Comparison of ENCODE assay signal across 14 mouse cellular contexts in the genomic region with DNA sequence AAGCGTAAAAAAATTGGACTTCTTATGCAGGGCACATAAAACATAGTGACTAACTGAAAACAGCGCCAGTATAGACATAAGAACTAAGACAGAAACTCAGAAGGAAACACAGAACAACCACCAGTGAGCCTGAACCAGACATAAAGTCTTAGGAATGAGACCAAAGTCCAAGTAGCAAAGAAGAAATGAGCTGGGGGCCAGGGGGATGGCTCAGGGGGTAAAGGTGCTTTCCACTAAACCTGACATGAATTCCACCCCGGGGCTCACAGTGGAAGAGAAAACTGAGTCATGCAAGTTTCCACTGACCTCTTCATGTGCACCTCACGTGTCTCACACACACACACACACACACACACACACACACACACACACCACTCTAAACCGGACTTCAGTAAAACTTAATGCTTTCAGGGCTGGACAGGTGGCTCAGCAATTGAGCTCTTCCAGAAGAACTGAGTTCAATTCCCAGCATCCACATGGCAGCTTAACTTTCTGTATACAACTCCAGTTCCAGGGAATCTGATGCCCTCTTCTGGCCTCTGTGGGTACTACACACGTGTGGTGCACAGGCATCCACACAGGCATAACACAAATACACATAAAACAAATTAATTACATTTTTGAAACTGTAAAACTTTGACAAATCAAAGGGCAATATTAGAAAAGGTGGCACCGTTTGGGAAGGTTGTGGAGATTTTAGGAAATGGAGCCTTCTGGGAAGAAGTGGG. TPM values are rescaled to one million over a fixed set of nuclear protein-coding genes. Genes with fewer than 3 reads are reported as not detected.
A peak's percentile ranks its signal among the peaks of the same experiment; 100 is the strongest.
DNase-seq lines count a peak whose midpoint lies in the region; ATAC-seq and TF ChIP-seq lines count a peak whose summit lies in the region.
"Had no signal": no experiment of that assay in that cellular context is flagged by ENCODE, and none has a peak within 500 bp of the region (broad histone marks: within the 10 kb centered on the region; RNA-seq: fewer than 3 reads in every experiment).

No protein-coding gene starts in this region.

- 96% methylated on average over 7 of the region's 7 CpGs for WGBS in forebrain, postnatal 0 days
- WGBS in forebrain, embryonic 10.5 days: 94% methylated on average over 7 of the region's 7 CpGs
- 77% methylated on average over 7 of the region's 7 CpGs for WGBS in liver, postnatal 0 days (ENCODE audit: insufficient replicate concordance)
- WGBS in liver, embryonic 11.5 days: 89% methylated on average over 7 of the region's 7 CpGs
- WGBS in intestine, postnatal 0 days: 78% methylated on average over 7 of the region's 7 CpGs

- H3K9me3 ChIP-seq in forebrain, postnatal 0 days (ENCODE audit: low read length): no peaks in the 10 kb centered on the region
- H3K9me3 ChIP-seq in forebrain, embryonic 10.5 days: no peaks in the 10 kb centered on the region
- no peaks in the 10 kb centered on the region for H3K9me3 ChIP-seq in liver, postnatal 0 days (ENCODE audit: low read length)
- no peaks in the 10 kb centered on the region for H3K9me3 ChIP-seq in liver, embryonic 11.5 days (ENCODE audit: control insufficient read depth, low read length)
- no peaks in the 10 kb centered on the region for H3K9me3 ChIP-seq in ES-E14 (ENCODE audit: control insufficient read depth, insufficient read depth, low read depth, low read length)
- H3K9me3 ChIP-seq in intestine, postnatal 0 days (ENCODE audit: control insufficient read depth): no peaks in the 10 kb centered on the region
- H3K9me3 ChIP-seq: midbrain, embryonic 13.5 days; stomach, embryonic 15.5 days had no signal

- H3K4me2 ChIP-seq in forebrain, postnatal 0 days (ENCODE audit: low read depth): no peak overlapping the region
- H3K4me2 ChIP-seq in liver, postnatal 0 days (ENCODE audit: low read depth, low read length): no peak overlapping the region
- H3K4me2 ChIP-seq in liver, embryonic 11.5 days: no peak overlapping the region
- no peak overlapping the region for H3K4me2 ChIP-seq in intestine, postnatal 0 days (replicated peaks; ENCODE audit: low read depth)
- H3K4me2 ChIP-seq: midbrain, embryonic 13.5 days; stomach, embryonic 15.5 days had no signal

- no peak overlapping the region for H3K4me3 ChIP-seq in forebrain, postnatal 0 days (ENCODE audit: low read depth, low read length)
- H3K4me3 ChIP-seq in forebrain, embryonic 10.5 days: no peak overlapping the region
- no peak overlapping the region for H3K4me3 ChIP-seq in liver, postnatal 0 days (ENCODE audit: low read depth, low read length)
- H3K4me3 ChIP-seq in liver, embryonic 11.5 days (ENCODE audit: low read depth, low read length): no peak overlapping the region
- H3K4me3 ChIP-seq in ES-E14 (ENCODE audit: insufficient read depth in 1 of 2, low read depth in 1 of 2, low read length in 2 of 2, poor library complexity in 1 of 2, severe bottlenecking in 1 of 2): no peak overlapping the region
- H3K4me3 ChIP-seq in intestine, postnatal 0 days (ENCODE audit: low read depth, low read length): no peak overlapping the region
- H3K4me3 ChIP-seq: midbrain, embryonic 13.5 days; stomach, embryonic 15.5 days had no signal

- H3K27me3 ChIP-seq in forebrain, postnatal 0 days (ENCODE audit: insufficient read depth, low read length): no peaks in the 10 kb centered on the region
- H3K27me3 ChIP-seq in forebrain, embryonic 10.5 days (ENCODE audit: poor library complexity, severe bottlenecking): no peaks in the 10 kb centered on the region
- no peaks in the 10 kb centered on the region for H3K27me3 ChIP-seq in liver, postnatal 0 days (ENCODE audit: insufficient read depth, low read length)
- H3K27me3 ChIP-seq in liver, embryonic 11.5 days (replicated peaks; ENCODE audit: control insufficient read depth, insufficient read depth, low read length): no peaks in the 10 kb centered on the region
- no peaks in the 10 kb centered on the region for H3K27me3 ChIP-seq in intestine, postnatal 0 days (replicated peaks; ENCODE audit: control insufficient read depth, insufficient read depth, low read length)
- H3K27me3 ChIP-seq: midbrain, embryonic 13.5 days; stomach, embryonic 15.5 days had no signal

- intact Hi-C loops in heart, postnatal 36 days (cut with DNase I): loop anchor here (5.0 kb wide), 1 partner anchor 389 kb away; no protein-coding TSS in a partner anchor

- no peaks in the 10 kb centered on the region for H3K4me1 ChIP-seq in forebrain, postnatal 0 days (ENCODE audit: insufficient read depth)
- H3K4me1 ChIP-seq in forebrain, embryonic 10.5 days: peaks cover 12% of the 10 kb centered on the region
- H3K4me1 ChIP-seq in liver, postnatal 0 days (ENCODE audit: insufficient read depth): no peaks in the 10 kb centered on the region; the same call in 1 of the 2 replicates
- peaks cover 6% of the 10 kb centered on the region for H3K4me1 ChIP-seq in liver, embryonic 11.5 days (replicated peaks; ENCODE audit: control insufficient read depth, insufficient read depth, low read length)
- H3K4me1 ChIP-seq in ES-E14 (ENCODE audit: control insufficient read depth in 2 of 2, insufficient read depth in 2 of 2, low read length in 2 of 2, poor library complexity in 1 of 2): peaks cover 0 to 8% of the 10 kb centered on the region in 2 experiments; a peak in 1 of 4 replicates
- H3K4me1 ChIP-seq in intestine, postnatal 0 days (replicated peaks; ENCODE audit: control insufficient read depth, insufficient read depth, low read length): no peaks in the 10 kb centered on the region
- H3K4me1 ChIP-seq: midbrain, embryonic 13.5 days had no signal

- DNase-seq in forebrain, postnatal 0 days: no peak
- no peak for DNase-seq in forebrain, embryonic 10.5 days (ENCODE audit: extremely low spot score, low spot score)
- no peak for DNase-seq in liver, postnatal 0 days
- no peak for DNase-seq in liver, embryonic 11.5 days (ENCODE audit: low spot score)
- no peak for DNase-seq in ES-E14 (ENCODE audit: low read depth, low spot score)
- DNase-seq in heart, postnatal 36 days: no peak
- no peak for DNase-seq in spleen, postnatal 36 days (ENCODE audit: low spot score in 2 of 2)
- DNase-seq: cerebellum, adult 9-11 months; gastrocnemius, postnatal 36 days; lung, postnatal 10 days had no signal

- no peak overlapping the region for H3K9ac ChIP-seq in forebrain, postnatal 0 days
- no peak overlapping the region for H3K9ac ChIP-seq in liver, postnatal 0 days (replicated peaks)
- no peak overlapping the region for H3K9ac ChIP-seq in liver, embryonic 11.5 days (ENCODE audit: low read depth, low read length)
- H3K9ac ChIP-seq in ES-E14 (ENCODE audit: insufficient read depth, low read depth, low read length, poor library complexity, severe bottlenecking): no peak overlapping the region
- no peak overlapping the region for H3K9ac ChIP-seq in intestine, postnatal 0 days (ENCODE audit: low read depth, low read length)
- H3K9ac ChIP-seq: midbrain, embryonic 13.5 days; stomach, embryonic 15.5 days had no signal

- in situ Hi-C loops in ES-E14 (cut with MboI; ENCODE audit: low sequenced_read_pairs in 2 of 2, unreplicated experiment in 2 of 2): loop anchor here in 1 of 2 experiments (10.0 kb wide), 1 partner anchor 387 kb away; no protein-coding TSS in a partner anchor

- 0 out of 2 replicates have a peak, but pooled peaks cover 7% of the 10 kb centered on the region for H3K36me3 ChIP-seq in forebrain, postnatal 0 days (ENCODE audit: insufficient read depth)
- peaks cover 10% of the 10 kb centered on the region for H3K36me3 ChIP-seq in forebrain, embryonic 10.5 days (replicated peaks)
- peaks cover 21% of the 10 kb centered on the region for H3K36me3 ChIP-seq in liver, postnatal 0 days (replicated peaks; ENCODE audit: insufficient read depth, low read length)
- peaks cover 7% of the 10 kb centered on the region for H3K36me3 ChIP-seq in liver, embryonic 11.5 days (ENCODE audit: control insufficient read depth, insufficient read depth, low read length)
- H3K36me3 ChIP-seq in ES-E14 (ENCODE audit: control insufficient read depth, insufficient read depth, low read length, poor library complexity, severe bottlenecking): peaks cover 2% of the 10 kb centered on the region; the same call in 1 of the 2 replicates
- H3K36me3 ChIP-seq in intestine, postnatal 0 days (ENCODE audit: control insufficient read depth, insufficient read depth): peaks cover 20% of the 10 kb centered on the region; the same call in 1 of the 2 replicates

- ATAC-seq in forebrain, postnatal 0 days: no peak
- ATAC-seq in liver, postnatal 0 days: no peak
- no peak for ATAC-seq in liver, embryonic 11.5 days (replicated peaks; ENCODE audit: low FRiP score)
- peak; percentile 83 for ATAC-seq in intestine, postnatal 0 days
- ATAC-seq: midbrain, embryonic 13.5 days had no signal

- H3K27ac ChIP-seq in forebrain, postnatal 0 days (ENCODE audit: low read depth, low read length): no peak overlapping the region
- H3K27ac ChIP-seq in forebrain, embryonic 10.5 days: no peak overlapping the region
- no peak overlapping the region for H3K27ac ChIP-seq in liver, postnatal 0 days (ENCODE audit: low read depth)
- no peak overlapping the region for H3K27ac ChIP-seq in liver, embryonic 11.5 days (ENCODE audit: low read depth, low read length)
- H3K27ac ChIP-seq in ES-E14 (ENCODE audit: insufficient read depth, low read depth, low read length, poor library complexity, severe bottlenecking): no peak overlapping the region
- peak overlapping the region; percentile 36; the same call in 1 of the 2 replicates for H3K27ac ChIP-seq in intestine, postnatal 0 days (ENCODE audit: low read depth, low read length)
- H3K27ac ChIP-seq: midbrain, embryonic 13.5 days; stomach, embryonic 15.5 days had no signal

- no peak for TF ChIP-seq EP300 in liver, postnatal 0 days (IDR thresholded peaks at IDR 0.05; ENCODE audit: low read depth)

- TF ChIP-seq CTCF in forebrain, postnatal 0 days (IDR thresholded peaks at IDR 0.05; ENCODE audit: low read depth): peak; percentile 49
- peak; percentile 57 for TF ChIP-seq CTCF in liver, postnatal 0 days (IDR thresholded peaks at IDR 0.05; ENCODE audit: low read depth)
- TF ChIP-seq CTCF in intestine, postnatal 0 days (IDR thresholded peaks at IDR 0.05; ENCODE audit: low read depth): peak; percentile 69

RNA-seq across cellular contexts. Expression of a gene that starts 23.2 kb away (rescaled TPM):
- 40.6 and 41.4 TPM in 2 replicates for total RNA-seq in forebrain, postnatal 0 days (2014; rRNA removed)
- 55.1 and 57.3 TPM in 2 replicates for polyA plus RNA-seq in forebrain, postnatal 0 days (2015; fragmentation: Nextera tagmentation; extraction: Ambion mirVana)
- polyA plus RNA-seq in forebrain, embryonic 10.5 days (2016; fragmentation: Nextera tagmentation; extraction: Ambion mirVana): 80.8 and 84.0 TPM in 2 replicates
- 30.9 and 31.8 TPM in 2 replicates for polyA plus RNA-seq in liver, postnatal 0 days (2015; fragmentation: Nextera tagmentation; extraction: Ambion mirVana)
- 92.1 and 96.8 TPM in 2 replicates for polyA plus RNA-seq in liver, embryonic 11.5 days (2014; fragmentation: Nextera tagmentation; extraction: Ambion mirVana)
- 20.7 and 30.8 TPM in 2 replicates for total RNA-seq in ES-E14 (2012; rRNA removed)
- 145 and 152 TPM in 2 replicates for polyA plus RNA-seq in intestine, postnatal 0 days (2015; fragmentation: Nextera tagmentation; extraction: Ambion mirVana)
- total RNA-seq in heart, postnatal 36 days (2021): 10 to 100 TPM; 30.9 to 31.1 TPM

RNA-seq across cellular contexts. Expression of a gene that starts 44.6 kb away (rescaled TPM):
- total RNA-seq in forebrain, postnatal 0 days (2014; rRNA removed): 13.7 and 14.6 TPM in 2 replicates
- polyA plus RNA-seq in forebrain, postnatal 0 days (2015; fragmentation: Nextera tagmentation; extraction: Ambion mirVana): 9.0 and 12.3 TPM in 2 replicates
- 21.2 and 22.6 TPM in 2 replicates for polyA plus RNA-seq in forebrain, embryonic 10.5 days (2016; fragmentation: Nextera tagmentation; extraction: Ambion mirVana)
- 11.0 and 12.7 TPM in 2 replicates for polyA plus RNA-seq in liver, postnatal 0 days (2015; fragmentation: Nextera tagmentation; extraction: Ambion mirVana)
- polyA plus RNA-seq in liver, embryonic 11.5 days (2014; fragmentation: Nextera tagmentation; extraction: Ambion mirVana): 17.6 and 21.7 TPM in 2 replicates
- 27.0 and 49.6 TPM in 2 replicates for total RNA-seq in ES-E14 (2012; rRNA removed)
- polyA plus RNA-seq in intestine, postnatal 0 days (2015; fragmentation: Nextera tagmentation; extraction: Ambion mirVana): 21.6 and 25.1 TPM in 2 replicates
- total RNA-seq in heart, postnatal 36 days (2021): 10 to 100 TPM; 13.3 to 14.4 TPM

RNA-seq across cellular contexts. Expression of a gene that starts 59.3 kb away (rescaled TPM):
- 5.8 and 6.0 TPM in 2 replicates for total RNA-seq in forebrain, postnatal 0 days (2014; rRNA removed)
- polyA plus RNA-seq in forebrain, postnatal 0 days (2015; fragmentation: Nextera tagmentation; extraction: Ambion mirVana): 4.1 and 4.2 TPM in 2 replicates
- polyA plus RNA-seq in forebrain, embryonic 10.5 days (2016; fragmentation: Nextera tagmentation; extraction: Ambion mirVana): 0.05 and 0.09 TPM in 2 replicates
- polyA plus RNA-seq in liver, postnatal 0 days (2015; fragmentation: Nextera tagmentation; extraction: Ambion mirVana): 0.65 and 0.78 TPM in 2 replicates
- 0.06 and 0.11 TPM in 2 replicates for polyA plus RNA-seq in liver, embryonic 11.5 days (2014; fragmentation: Nextera tagmentation; extraction: Ambion mirVana)
- total RNA-seq in ES-E14 (2012; rRNA removed): 25.8 and 63.4 TPM in 2 replicates
- 0.20 and 0.42 TPM in 2 replicates for polyA plus RNA-seq in intestine, postnatal 0 days (2015; fragmentation: Nextera tagmentation; extraction: Ambion mirVana)
- 1 to 10 TPM; 1.4 to 1.5 TPM for total RNA-seq in heart, postnatal 36 days (2021)
- total RNA-seq: neutrophil, adult 5-6 weeks had no signal
